Mouse (Mus musculus) ES-E14 (cell line): ENCODE measurements around the gene Cntnap5c. TPM values are rescaled to one million over a fixed set of nuclear protein-coding genes. Genes with fewer than 3 reads are reported as not detected.
"Not testable (repeated sequence)": the region's sequence is repeated elsewhere in the genome, so short reads cannot be mapped to it uniquely, and the experiment has no call there.

Source experiments
- DNase-seq: peaks from one replicate; pipeline ENCODE4 v3.0.0-alpha.2; 2013; ENCODE audit warnings: low read depth, low spot score
- H3K27ac ChIP-seq: 2 replicates; pipeline ENCODE4 v1.5.1; 2012; ENCODE audit warnings: low read depth, mild to moderate bottlenecking, low read length, moderate library complexity, mixed read lengths; ENCODE audit not compliant: poor library complexity, insufficient read depth, severe bottlenecking
- H3K36me3 ChIP-seq: 2 replicates; pipeline ENCODE4 v1.6.1; 2012; ENCODE audit warnings: mild to moderate bottlenecking, low read length, moderate library complexity, mixed read lengths; ENCODE audit not compliant: control insufficient read depth, poor library complexity, insufficient read depth, severe bottlenecking
- H3K4me1 ChIP-seq, 2 experiments: fragments of 150-350 bp in 1 of 2; sonication (generic) in 1 of 2; 2 replicates each; pipeline ENCODE4 v1.6.1; 2012; ENCODE audit warnings: low read length in 2 of 2, mild to moderate bottlenecking in 1 of 2, mixed read lengths in 1 of 2; ENCODE audit not compliant: control insufficient read depth in 2 of 2, insufficient read depth in 2 of 2, poor library complexity in 1 of 2
- H3K4me3 ChIP-seq, 2 experiments: fragments of 150-350 bp in 1 of 2; sonication (generic) in 1 of 2; 2 replicates each; pipeline ENCODE4 v1.5.1; 2012; ENCODE audit warnings: low read length in 2 of 2, low read depth in 1 of 2, mild to moderate bottlenecking in 1 of 2, mixed read lengths in 1 of 2; ENCODE audit not compliant: insufficient read depth in 1 of 2, poor library complexity in 1 of 2, severe bottlenecking in 1 of 2
- H3K9ac ChIP-seq: 2 replicates; pipeline ENCODE4 v1.6.1; 2012; ENCODE audit warnings: low read depth, mild to moderate bottlenecking, low read length, mixed read lengths; ENCODE audit not compliant: poor library complexity, insufficient read depth, severe bottlenecking
- H3K9me3 ChIP-seq: fragments of 150-350 bp; sonication (generic); 2 replicates; pipeline ENCODE4 v1.6.1; 2012; ENCODE audit warnings: low read depth, mild to moderate bottlenecking, low read length; ENCODE audit not compliant: control insufficient read depth, insufficient read depth
- CHD2 ChIP-seq: IDR thresholded peaks from 2 replicates; pipeline ENCODE4 v1.6.1; 2014; ENCODE audit warnings: mild to moderate bottlenecking, low read depth, low read length, inconsistent platforms
- HCFC1 ChIP-seq: IDR thresholded peaks from 2 replicates; pipeline ENCODE4 v1.6.1; 2012; ENCODE audit warnings: low read length, inconsistent platforms, borderline replicate concordance; ENCODE audit not compliant: insufficient read depth
- MAFK ChIP-seq: IDR thresholded peaks from 2 replicates; pipeline ENCODE4 v1.6.1; 2014; ENCODE audit warnings: mild to moderate bottlenecking, low read depth, low read length, inconsistent platforms; ENCODE audit not compliant: insufficient read depth
- ZC3H11A ChIP-seq: IDR thresholded peaks from 2 replicates; pipeline ENCODE4 v1.6.1; 2012; ENCODE audit warnings: low read depth, mild to moderate bottlenecking, inconsistent platforms, low read length, borderline replicate concordance
- ZNF384 ChIP-seq: IDR thresholded peaks from 2 replicates; pipeline ENCODE4 v1.6.1; 2012; ENCODE audit warnings: low read depth, low read length, inconsistent platforms
- in situ Hi-C, 2 experiments: fragments of 600-800 bp; cut with MboI; formaldehyde crosslinking; loops; one replicate each; pipeline ENCODE4 v1.15.1; 2025; ENCODE audit warnings: low sequenced_read_pairs in 2 of 2, inconsistent platforms in 1 of 2; ENCODE audit not compliant: unreplicated experiment in 2 of 2
- total RNA-seq: library from RNA; depleted of rRNA; stranded (reverse); fragments of 300-350 nt; gene quantifications from 2 replicates; pipeline ENCODE4 v1.2.3, GENCODE M21; 2012

The Cntnap5c gene
- total RNA-seq, 1 experiment = not detected

GRCm38 (mm10) chr17:57799414-57799985 lies 30.1 kb downstream of the Cntnap5c start:
- H3K9me3 ChIP-seq = no peaks in the 10 kb centered on the region
- no peaks in the 10 kb centered on the region for H3K4me1 ChIP-seq
- H3K27ac ChIP-seq = no peak overlapping the region
- no peak overlapping the region for H3K4me3 ChIP-seq
- in situ Hi-C loops = no loop called here
- TF ChIP-seq ZNF384 (no peak), MAFK (no peak), CHD2 (no peak), ZC3H11A (no peak), HCFC1 (no peak)
- H3K9ac ChIP-seq = no peak overlapping the region
- no peak for DNase-seq
- no peaks in the 10 kb centered on the region for H3K36me3 ChIP-seq

DNA sequence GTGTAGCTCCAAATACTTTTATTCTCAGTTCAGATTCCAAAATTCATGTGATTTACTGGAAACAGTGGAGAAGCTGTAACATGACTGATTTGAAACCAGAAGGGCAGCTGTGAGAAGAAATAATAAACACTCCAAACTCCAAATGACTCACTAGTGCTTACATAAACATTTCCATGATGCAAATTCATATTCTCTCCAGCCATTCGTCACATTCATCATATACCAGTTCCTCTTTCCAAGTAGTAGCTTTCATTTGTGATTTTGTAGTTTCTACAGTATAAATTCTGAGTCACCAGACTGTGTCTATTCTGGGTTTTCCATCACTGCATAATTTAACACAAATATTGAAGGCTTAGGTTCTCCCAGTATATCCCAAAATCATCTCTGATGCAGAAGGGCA lies 31.8 kb downstream of the Cntnap5c start:
- Histone ChIP-seq H3K9me3 (no peaks in the 10 kb centered on the region), H3K4me3 (no peak overlapping the region)

DNA sequence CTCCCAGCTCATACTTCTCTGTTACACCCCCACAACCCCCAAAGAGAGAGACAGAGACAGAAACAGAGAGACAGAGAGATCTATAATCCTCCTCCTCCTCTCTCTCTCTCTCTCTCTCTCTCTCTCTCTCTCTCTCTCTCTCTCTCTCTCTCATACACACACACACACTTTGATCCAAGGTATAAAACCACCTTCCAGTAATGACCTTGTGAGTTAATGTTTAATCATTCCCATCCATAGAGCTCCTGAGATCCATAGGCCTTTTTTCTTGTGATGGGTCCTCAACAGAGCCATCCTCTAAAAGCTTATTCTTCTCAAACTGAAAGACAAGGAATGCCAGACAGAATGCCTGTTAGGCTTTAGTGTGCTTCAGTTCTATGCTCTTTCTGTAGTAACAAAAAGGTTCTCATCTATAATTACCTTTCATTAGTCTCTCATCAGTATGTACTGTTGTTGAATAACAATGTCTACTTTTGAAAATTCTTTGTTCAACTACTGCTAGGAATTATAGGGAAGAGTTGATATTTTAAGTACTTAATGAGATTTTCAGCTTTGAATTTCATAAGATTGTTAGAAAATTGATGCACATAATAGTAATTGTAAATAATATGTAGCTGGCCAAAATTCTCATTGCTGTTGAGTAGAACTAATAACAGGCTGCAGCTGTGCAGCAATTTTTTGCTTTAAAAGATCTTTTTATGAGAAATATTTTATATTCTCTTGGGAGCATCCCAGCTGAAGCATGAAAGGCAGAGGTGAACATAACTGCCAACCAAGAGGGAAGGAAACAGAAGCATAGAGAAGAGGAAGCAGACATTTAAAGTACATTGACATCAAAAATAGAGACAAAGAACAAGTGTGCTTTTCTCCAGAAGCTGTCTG lies 68.0 kb downstream of the Cntnap5c start:
- Histone ChIP-seq H3K9me3 (no peaks in the 10 kb centered on the region), H3K36me3 (no peaks in the 10 kb centered on the region), H3K27ac (no peak overlapping the region), H3K4me1 (no peaks in the 10 kb centered on the region), H3K9ac (no peak overlapping the region), H3K4me3 (no peak overlapping the region)
- no peak for DNase-seq
- in situ Hi-C loops = no loop called here
- no peak for TF ChIP-seq MAFK
- no peak for TF ChIP-seq HCFC1
- TF ChIP-seq ZC3H11A = no peak
- TF ChIP-seq ZNF384 = no peak
- no peak for TF ChIP-seq CHD2

More for the DNA sequence above, 31.8 kb downstream of the Cntnap5c start:
- DNase-seq = no peak
- no peaks in the 10 kb centered on the region for H3K4me1 ChIP-seq
- TF ChIP-seq ZNF384 (no peak), CHD2 (no peak), MAFK (no peak), ZC3H11A (no peak), HCFC1 (no peak)
- H3K36me3 ChIP-seq = no peaks in the 10 kb centered on the region
- in situ Hi-C loops = no loop called here
- H3K27ac ChIP-seq = no peak overlapping the region
- H3K9ac ChIP-seq = no peak overlapping the region

DNA sequence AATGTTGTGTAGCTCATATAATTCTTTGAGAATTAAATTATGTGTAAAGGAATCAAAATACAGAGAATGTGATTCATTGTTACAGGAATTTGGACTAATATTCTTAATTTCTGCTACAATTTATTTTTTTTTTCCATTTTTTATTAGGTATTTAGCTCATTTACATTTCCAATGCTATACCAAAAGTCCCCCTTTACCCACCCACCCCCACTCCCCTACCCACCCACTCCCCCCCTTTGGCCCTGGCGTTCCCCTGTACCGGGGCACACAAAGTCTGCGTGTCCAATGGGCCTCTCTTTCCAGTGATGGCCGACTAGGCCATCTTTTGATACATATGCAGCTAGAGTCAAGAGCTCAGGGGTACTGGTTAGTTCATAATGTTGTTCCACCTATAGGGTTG lies 86.4 kb downstream of the Cntnap5c start:
- H3K9ac ChIP-seq, H3K4me3 ChIP-seq, H3K36me3 ChIP-seq, H3K27ac ChIP-seq, DNase-seq, H3K9me3 ChIP-seq, H3K4me1 ChIP-seq, in situ Hi-C loops: not testable (repeated sequence)
